Mouse (Mus musculus) ES-E14 (cell line): ENCODE data around the gene Tctn1. TPM values are rescaled to one million over a fixed set of nuclear protein-coding genes. Genes with fewer than 3 reads are reported as not detected.

Source experiments
- DNase-seq: peaks from one replicate; pipeline ENCODE4 v3.0.0-alpha.2; 2013; ENCODE audit warnings: low read depth, low spot score
- H3K27ac ChIP-seq: 2 replicates; pipeline ENCODE4 v1.5.1; 2012; ENCODE audit warnings: low read depth, mild to moderate bottlenecking, low read length, moderate library complexity, mixed read lengths; ENCODE audit not compliant: poor library complexity, insufficient read depth, severe bottlenecking
- H3K36me3 ChIP-seq: 2 replicates; pipeline ENCODE4 v1.6.1; 2012; ENCODE audit warnings: mild to moderate bottlenecking, low read length, moderate library complexity, mixed read lengths; ENCODE audit not compliant: control insufficient read depth, poor library complexity, insufficient read depth, severe bottlenecking
- H3K4me1 ChIP-seq, 2 experiments: fragments of 150-350 bp in 1 of 2; sonication (generic) in 1 of 2; 2 replicates each; pipeline ENCODE4 v1.6.1; 2012; ENCODE audit warnings: low read length in 2 of 2, mild to moderate bottlenecking in 1 of 2, mixed read lengths in 1 of 2; ENCODE audit not compliant: control insufficient read depth in 2 of 2, insufficient read depth in 2 of 2, poor library complexity in 1 of 2
- H3K4me3 ChIP-seq, 2 experiments: fragments of 150-350 bp in 1 of 2; sonication (generic) in 1 of 2; 2 replicates each; pipeline ENCODE4 v1.5.1; 2012; ENCODE audit warnings: low read length in 2 of 2, low read depth in 1 of 2, mild to moderate bottlenecking in 1 of 2, mixed read lengths in 1 of 2; ENCODE audit not compliant: insufficient read depth in 1 of 2, poor library complexity in 1 of 2, severe bottlenecking in 1 of 2
- H3K9ac ChIP-seq: 2 replicates; pipeline ENCODE4 v1.6.1; 2012; ENCODE audit warnings: low read depth, mild to moderate bottlenecking, low read length, mixed read lengths; ENCODE audit not compliant: poor library complexity, insufficient read depth, severe bottlenecking
- H3K9me3 ChIP-seq: fragments of 150-350 bp; sonication (generic); 2 replicates; pipeline ENCODE4 v1.6.1; 2012; ENCODE audit warnings: low read depth, mild to moderate bottlenecking, low read length; ENCODE audit not compliant: control insufficient read depth, insufficient read depth
- CHD2 ChIP-seq: IDR thresholded peaks from 2 replicates; pipeline ENCODE4 v1.6.1; 2014; ENCODE audit warnings: mild to moderate bottlenecking, low read depth, low read length, inconsistent platforms
- HCFC1 ChIP-seq: IDR thresholded peaks from 2 replicates; pipeline ENCODE4 v1.6.1; 2012; ENCODE audit warnings: low read length, inconsistent platforms, borderline replicate concordance; ENCODE audit not compliant: insufficient read depth
- MAFK ChIP-seq: IDR thresholded peaks from 2 replicates; pipeline ENCODE4 v1.6.1; 2014; ENCODE audit warnings: mild to moderate bottlenecking, low read depth, low read length, inconsistent platforms; ENCODE audit not compliant: insufficient read depth
- ZC3H11A ChIP-seq: IDR thresholded peaks from 2 replicates; pipeline ENCODE4 v1.6.1; 2012; ENCODE audit warnings: low read depth, mild to moderate bottlenecking, inconsistent platforms, low read length, borderline replicate concordance
- ZNF384 ChIP-seq: IDR thresholded peaks from 2 replicates; pipeline ENCODE4 v1.6.1; 2012; ENCODE audit warnings: low read depth, low read length, inconsistent platforms
- in situ Hi-C, 2 experiments: fragments of 600-800 bp; cut with MboI; formaldehyde crosslinking; loops; one replicate each; pipeline ENCODE4 v1.15.1; 2025; ENCODE audit warnings: low sequenced_read_pairs in 2 of 2, inconsistent platforms in 1 of 2; ENCODE audit not compliant: unreplicated experiment in 2 of 2
- total RNA-seq: library from RNA; depleted of rRNA; stranded (reverse); fragments of 300-350 nt; gene quantifications from 2 replicates; pipeline ENCODE4 v1.2.3, GENCODE M21; 2012

The Tctn1 gene
- total RNA-seq, 1 experiment, result 15.4 TPM

GRCm38 (mm10) chr5:122265187-122265586 lies 927 bp upstream of the Tctn1 start:
- Histone ChIP-seq H3K4me1 (peaks cover 8 to 11% of the 10 kb centered on the region in 2 experiments; a peak in 3 of 4 replicates), H3K9me3 (no peaks in the 10 kb centered on the region), H3K27ac (no peak overlapping the region), H3K36me3 (no peaks in the 10 kb centered on the region), H3K4me3 (no peak overlapping the region), H3K9ac (no peak overlapping the region)
- DNase-seq, result no peak
- in situ Hi-C loops, result loop anchor here in 1 of 2 experiments (5.0 kb wide), 1 partner anchor 77 kb away; no protein-coding TSS in a partner anchor
- TF ChIP-seq ZC3H11A, result peak; percentile 56; the same call in 1 of the 2 replicates
- TF ChIP-seq MAFK, result no peak

DNA sequence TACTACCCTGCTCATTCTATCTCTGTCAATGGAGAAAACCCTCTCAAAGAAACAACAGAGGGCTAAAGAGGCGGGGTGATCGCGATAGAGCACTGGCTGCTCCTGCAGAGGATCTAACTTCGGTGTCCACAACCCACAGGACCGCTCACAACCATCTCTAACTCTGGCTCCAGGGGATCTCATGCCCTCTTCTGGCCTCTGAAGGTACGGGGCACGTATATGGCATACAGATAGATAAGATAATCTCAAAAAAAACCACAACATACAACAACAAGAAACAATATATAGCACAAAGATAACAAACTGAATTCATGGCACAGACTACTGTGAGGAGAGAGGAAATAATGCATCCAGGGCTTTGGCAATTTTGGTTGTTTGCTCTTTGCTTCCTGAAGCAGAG lies 2.2 kb downstream of the Tctn1 start:
- Histone ChIP-seq H3K4me1 (peaks cover 1 to 2% of the 10 kb centered on the region in 2 experiments; a peak in 1 of 4 replicates), H3K4me3 (no peak overlapping the region), H3K9me3 (no peaks in the 10 kb centered on the region), H3K9ac (no peak overlapping the region), H3K36me3 (no peaks in the 10 kb centered on the region; the same call in 1 of the 2 replicates), H3K27ac (no peak overlapping the region)
- TF ChIP-seq CHD2, result no peak
- TF ChIP-seq MAFK, result no peak
- in situ Hi-C loops, result no loop called here
- DNase-seq, result no peak

DNA sequence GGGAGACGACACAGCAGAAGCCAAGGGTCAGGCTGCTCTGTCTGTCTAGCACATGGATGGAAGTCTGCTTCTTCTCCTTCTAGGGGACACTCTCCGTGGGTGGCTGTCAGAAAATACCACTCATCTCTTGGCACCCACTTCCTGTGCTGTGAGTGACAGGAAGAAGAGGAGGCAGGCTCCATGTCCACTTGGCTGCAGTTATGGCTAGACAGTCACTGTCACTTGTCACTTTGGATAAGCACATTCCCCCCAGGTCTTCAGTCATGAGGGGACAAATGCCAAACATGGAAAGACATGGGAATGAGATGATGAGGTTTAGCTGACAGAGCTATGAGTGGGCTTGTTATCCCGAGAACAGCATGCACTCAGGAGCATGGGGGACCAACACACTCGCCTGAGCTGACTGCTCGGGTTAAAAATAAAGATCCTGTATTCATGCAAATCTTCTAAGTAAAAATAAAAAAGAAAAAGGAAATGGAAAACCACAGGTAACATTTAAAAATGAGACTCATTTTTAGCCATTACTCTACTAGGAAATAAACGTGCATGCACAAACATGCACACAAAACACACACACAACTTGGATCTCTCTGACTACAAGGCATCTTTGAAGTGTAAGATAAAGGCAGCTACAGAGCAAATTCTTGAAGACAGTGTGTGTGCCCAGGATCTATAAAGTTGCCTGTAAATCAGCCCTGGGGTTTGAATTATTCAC lies 6.1 kb downstream of the Tctn1 start:
- Histone ChIP-seq H3K36me3 (peaks cover 17% of the 10 kb centered on the region; the same call in 1 of the 2 replicates), H3K9me3 (no peaks in the 10 kb centered on the region), H3K4me1 (no peaks in the 10 kb centered on the region), H3K9ac (no peak overlapping the region), H3K27ac (no peak overlapping the region), H3K4me3 (no peak overlapping the region)
- no peak for TF ChIP-seq HCFC1
- no peak for TF ChIP-seq MAFK
- TF ChIP-seq CHD2, result no peak
- no peak for TF ChIP-seq ZNF384
- TF ChIP-seq ZC3H11A, result no peak
- no peak for DNase-seq
- in situ Hi-C loops, result no loop called here

DNA sequence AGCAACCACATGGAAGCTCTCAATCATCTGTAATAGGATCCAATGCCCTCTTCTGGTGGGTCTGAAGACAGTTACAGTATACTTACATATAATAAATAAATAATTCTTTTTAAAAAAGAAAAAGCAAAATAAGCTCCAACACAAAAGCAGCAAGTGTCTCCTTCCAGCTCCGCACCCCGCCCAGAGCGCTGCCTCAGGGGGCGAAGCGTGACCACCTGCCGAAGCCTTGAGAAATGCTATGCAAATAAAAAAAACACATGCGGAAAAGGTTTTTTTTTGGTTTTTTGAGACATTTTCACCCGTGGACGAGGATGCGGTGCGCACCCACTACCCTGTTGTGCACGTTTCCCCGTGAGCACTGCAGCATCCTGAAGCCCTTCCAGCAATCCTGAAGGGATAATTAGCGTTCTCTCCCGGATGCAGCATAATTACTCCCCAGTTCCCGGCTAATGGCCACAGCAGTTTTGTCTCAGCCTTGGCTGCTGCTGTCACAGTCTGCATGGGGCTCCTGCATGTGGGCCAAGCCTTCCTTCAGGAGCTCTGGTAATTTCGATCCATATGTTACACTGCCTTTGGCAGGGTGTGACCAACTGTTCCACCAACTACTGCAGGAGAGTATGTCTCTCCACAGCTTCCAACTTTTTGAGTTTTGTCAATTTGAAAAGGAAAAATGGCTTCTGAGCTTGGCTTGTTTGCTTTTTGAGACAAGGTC lies 12.2 kb downstream of the Tctn1 start:
- TF ChIP-seq HCFC1 (no peak), ZC3H11A (no peak), ZNF384 (no peak), MAFK (no peak), CHD2 (no peak)
- Histone ChIP-seq H3K9ac (no peak overlapping the region), H3K27ac (no peak overlapping the region), H3K4me3 (no peak overlapping the region), H3K9me3 (no peaks in the 10 kb centered on the region), H3K36me3 (peaks cover 23% of the 10 kb centered on the region; the same call in 1 of the 2 replicates), H3K4me1 (no peaks in the 10 kb centered on the region)
- no peak for DNase-seq
- in situ Hi-C loops, result no loop called here
